Mouse (Mus musculus): ENCODE results near the gene Mut. TPM values are rescaled to one million over a fixed set of nuclear protein-coding genes. Genes with fewer than 3 reads are reported as not detected.

Mut gene
- polyA plus RNA-seq, 1 experiment from 2014 or later = 32.0 TPM

GRCm38 (mm10) chr17:40914250-40914649, 20.2 kb upstream of the Mut start, which contains the start of gene Glyatl3:
Gene Glyatl3 (minus strand): TSS chr17:40914350.
- no peak within 1 kb of the TSS for H3K9ac ChIP-seq (ENCODE audit: low read length)

GRCm38 (mm10) chr17:40915499-40915898, 19.0 kb upstream of the Mut start:
- Histone ChIP-seq H3K9ac (ENCODE audit: low read length) (no peak overlapping the region), H3K4me1 (ENCODE audit: control insufficient read depth, insufficient read depth, low read length) (no peaks in the 10 kb centered on the region), H3K9me3 (ENCODE audit: control insufficient read depth, low read length) (no peaks in the 10 kb centered on the region), H3K4me3 (ENCODE audit: low read depth, low read length) (no peak overlapping the region), H3K36me3 (ENCODE audit: control insufficient read depth, insufficient read depth, low read length) (no peaks in the 10 kb centered on the region), H3K4me2 (ENCODE audit: low read depth) (no peak overlapping the region), H3K27me3 (ENCODE audit: control insufficient read depth, insufficient read depth, low read length) (no peaks in the 10 kb centered on the region), H3K27ac (ENCODE audit: low read depth, low read length) (no peak overlapping the region)
- no peak for ATAC-seq (ENCODE audit: insufficient read depth, low FRiP score, low TSS enrichment)
- WGBS = 92% methylated on average over 1 of the region's 2 CpGs
- no peak for DNase-seq (ENCODE audit: low spot score)

More at GRCm38 (mm10) chr17:40914250-40914649, 20.2 kb upstream of the Mut start, which contains the start of gene Glyatl3:
- Histone ChIP-seq H3K4me2 (ENCODE audit: low read depth) (no peak within 1 kb of the TSS), H3K36me3 (ENCODE audit: control insufficient read depth, insufficient read depth, low read length) (no peaks in the 10 kb centered on the region), H3K4me3 (ENCODE audit: low read depth, low read length) (no peak within 1 kb of the TSS), H3K4me1 (ENCODE audit: control insufficient read depth, insufficient read depth, low read length) (no peaks in the 10 kb centered on the region), H3K27me3 (ENCODE audit: control insufficient read depth, insufficient read depth, low read length) (no peaks in the 10 kb centered on the region), H3K27ac (ENCODE audit: low read depth, low read length) (no peak within 1 kb of the TSS), H3K9me3 (ENCODE audit: control insufficient read depth, low read length) (no peaks in the 10 kb centered on the region)
- ATAC-seq (ENCODE audit: insufficient read depth, low FRiP score, low TSS enrichment) (no peak), DNase-seq (ENCODE audit: low spot score) (no peak)
- 96% methylated on average over 2 of the region's 2 CpGs for WGBS

- Histone ChIP-seq H3K4me3 (ENCODE audit: low read depth, low read length) (peak overlapping the region; percentile 59), H3K9ac (ENCODE audit: low read length) (peak overlapping the region; percentile 58), H3K36me3 (ENCODE audit: control insufficient read depth, insufficient read depth, low read length) (peaks cover 2% of the 10 kb centered on the region; the same call in 1 of the 2 replicates), H3K4me1 (ENCODE audit: control insufficient read depth, insufficient read depth, low read length) (no peaks in the 10 kb centered on the region), H3K9me3 (ENCODE audit: control insufficient read depth, low read length) (no peaks in the 10 kb centered on the region), H3K27me3 (ENCODE audit: control insufficient read depth, insufficient read depth, low read length) (no peaks in the 10 kb centered on the region), H3K4me2 (ENCODE audit: low read depth) (peak overlapping the region; percentile 61), H3K27ac (ENCODE audit: low read depth, low read length) (no peak overlapping the region)
- ATAC-seq (ENCODE audit: insufficient read depth, low FRiP score, low TSS enrichment) (peak; percentile 21; the same call in 1 of the 2 replicates), DNase-seq (ENCODE audit: low spot score) (no peak)
- WGBS = 2% methylated on average over 14 of the region's 14 CpGs
Observed at GRCm38 (mm10) chr17:40933985-40934384, 500 bp upstream of the Mut start.

GRCm38 (mm10) chr17:40948518-40948917, 14.0 kb downstream of the Mut start:
- ATAC-seq (ENCODE audit: insufficient read depth, low FRiP score, low TSS enrichment) (no peak), DNase-seq (ENCODE audit: low spot score) (no peak)
- Histone ChIP-seq H3K4me3 (ENCODE audit: low read depth, low read length) (no peak overlapping the region), H3K9ac (ENCODE audit: low read length) (no peak overlapping the region), H3K36me3 (ENCODE audit: control insufficient read depth, insufficient read depth, low read length) (no peaks in the 10 kb centered on the region), H3K27me3 (ENCODE audit: control insufficient read depth, insufficient read depth, low read length) (no peaks in the 10 kb centered on the region), H3K9me3 (ENCODE audit: control insufficient read depth, low read length) (no peaks in the 10 kb centered on the region), H3K27ac (ENCODE audit: low read depth, low read length) (no peak overlapping the region), H3K4me1 (ENCODE audit: control insufficient read depth, insufficient read depth, low read length) (no peaks in the 10 kb centered on the region), H3K4me2 (ENCODE audit: low read depth) (no peak overlapping the region)
- 92% methylated on average over 3 of the region's 3 CpGs for WGBS

- ATAC-seq (ENCODE audit: insufficient read depth, low FRiP score, low TSS enrichment) (no peak), DNase-seq (ENCODE audit: low spot score) (no peak)
- no peak overlapping the region for H3K27ac ChIP-seq (ENCODE audit: low read depth, low read length)
- no peak overlapping the region for H3K4me2 ChIP-seq (ENCODE audit: low read depth)
- H3K9me3 ChIP-seq (ENCODE audit: control insufficient read depth, low read length) = no peaks in the 10 kb centered on the region
- H3K4me3 ChIP-seq (ENCODE audit: low read depth, low read length) = no peak overlapping the region
- no peaks in the 10 kb centered on the region for H3K4me1 ChIP-seq (ENCODE audit: control insufficient read depth, insufficient read depth, low read length)
- no peak overlapping the region for H3K9ac ChIP-seq (ENCODE audit: low read length)
- no peaks in the 10 kb centered on the region for H3K27me3 ChIP-seq (ENCODE audit: control insufficient read depth, insufficient read depth, low read length)
- no peaks in the 10 kb centered on the region for H3K36me3 ChIP-seq (ENCODE audit: control insufficient read depth, insufficient read depth, low read length)
- WGBS = 77% methylated on average over 6 of the region's 11 CpGs
Observed at GRCm38 (mm10) chr17:40977914-40978313, 43.4 kb downstream of the Mut start.

GRCm38 (mm10) chr17:40992102-40992501, 57.6 kb downstream of the Mut start:
- no peak overlapping the region for H3K4me2 ChIP-seq (ENCODE audit: low read depth)
- no peak overlapping the region for H3K4me3 ChIP-seq (ENCODE audit: low read depth, low read length)
- ATAC-seq (ENCODE audit: insufficient read depth, low FRiP score, low TSS enrichment) = peak; percentile 83
- H3K27me3 ChIP-seq (ENCODE audit: control insufficient read depth, insufficient read depth, low read length) = no peaks in the 10 kb centered on the region
- no peak overlapping the region for H3K9ac ChIP-seq (ENCODE audit: low read length)
- H3K9me3 ChIP-seq (ENCODE audit: control insufficient read depth, low read length) = no peaks in the 10 kb centered on the region
- H3K36me3 ChIP-seq (ENCODE audit: control insufficient read depth, insufficient read depth, low read length) = no peaks in the 10 kb centered on the region
- H3K27ac ChIP-seq (ENCODE audit: low read depth, low read length) = peak overlapping the region; percentile 15; the same call in 1 of the 2 replicates
- 25% methylated on average over 3 of the region's 3 CpGs for WGBS
- 0 out of 2 replicates have a peak, but pooled peaks cover 2% of the 10 kb centered on the region for H3K4me1 ChIP-seq (ENCODE audit: control insufficient read depth, insufficient read depth, low read length)
- DNase-seq (ENCODE audit: low spot score) = peak; percentile 38

Other genes starting within 250 kb of the Mut start
- gene Esp1, start 207.6 kb upstream of the Mut start, polyA plus RNA-seq (2014; fragmentation: Nextera tagmentation; extraction: Ambion mirVana) = not detected in 2 replicates
- gene Crisp2, start 127.7 kb upstream of the Mut start, polyA plus RNA-seq (2014; fragmentation: Nextera tagmentation; extraction: Ambion mirVana) = not detected in 2 replicates
- gene Rhag, start 123.6 kb upstream of the Mut start, polyA plus RNA-seq (2014; fragmentation: Nextera tagmentation; extraction: Ambion mirVana) = 4.4 and 6.9 TPM in 2 replicates
- gene 9130008F23Rik, start 54.1 kb upstream of the Mut start, polyA plus RNA-seq (2014; fragmentation: Nextera tagmentation; extraction: Ambion mirVana) = 0.91 and 0.93 TPM in 2 replicates
- gene Glyatl3, start 20.3 kb upstream of the Mut start, polyA plus RNA-seq (2014; fragmentation: Nextera tagmentation; extraction: Ambion mirVana) = not detected in 2 replicates
- gene Cenpq, start 362 bp downstream of the Mut start, polyA plus RNA-seq (2014; fragmentation: Nextera tagmentation; extraction: Ambion mirVana) = 32.6 and 34.7 TPM in 2 replicates

All from neural tube, embryonic 11.5 days (tissue).